In genomic region chr9:61563017-61563416, GRCm38 (mm10) we compare ENCODE assay signal across 17 mouse cellular contexts.
DNase-seq lines count a peak whose midpoint lies in the region; ATAC-seq and TF ChIP-seq lines count a peak whose summit lies in the region.
"Had no signal": no experiment of that assay in that cellular context is flagged by ENCODE, and none has a peak within 500 bp of the region (broad histone marks: within the 10 kb centered on the region; RNA-seq: fewer than 3 reads in every experiment).

No protein-coding gene starts in this region.

- peaks cover 5% of the 10 kb centered on the region; the same call in 1 of the 2 replicates for H3K27me3 ChIP-seq in neural tube, embryonic 15.5 days (replicated peaks)
- no peaks in the 10 kb centered on the region for H3K27me3 ChIP-seq in forebrain, postnatal 0 days (ENCODE audit: insufficient read depth, low read length)
- no peaks in the 10 kb centered on the region for H3K27me3 ChIP-seq in midbrain, embryonic 14.5 days (ENCODE audit: control insufficient read depth, insufficient read depth, low read length)
- peaks cover 11% of the 10 kb centered on the region; the same call in 1 of the 2 replicates for H3K27me3 ChIP-seq in liver, embryonic 12.5 days (replicated peaks)
- H3K27me3 ChIP-seq: hindbrain, embryonic 15.5 days had no signal

- no peak overlapping the region for H3K27ac ChIP-seq in neural tube, embryonic 15.5 days (replicated peaks)
- no peak overlapping the region for H3K27ac ChIP-seq in forebrain, postnatal 0 days (ENCODE audit: low read depth, low read length)
- H3K27ac ChIP-seq in midbrain, embryonic 14.5 days (replicated peaks; ENCODE audit: low read depth, low read length): 0 out of 2 replicates have a peak overlapping the region, but pooled peaks have one; percentile 21
- H3K27ac ChIP-seq in liver, embryonic 12.5 days: no peak overlapping the region
- H3K27ac ChIP-seq: heart, embryonic 13.5 days had no signal

- peak; percentile 32 for DNase-seq in neural tube, embryonic 10.5 days (ENCODE audit: extremely low spot score, low spot score)
- DNase-seq in forebrain, postnatal 0 days: no peak
- DNase-seq in midbrain, embryonic 14.5 days: peak; percentile 56
- no peak for DNase-seq in right cerebral cortex, adult 18-20 months
- DNase-seq in heart, postnatal 4 days: no peak
- no peak for DNase-seq in urinary bladder, postnatal 4 days (ENCODE audit: low spot score in 2 of 2)
- DNase-seq: adrenal gland, adult 2 months; cerebellum, adult 8-10 months; gastrocnemius, postnatal 10 days; kidney, adult 9 months; liver; right cerebral cortex, postnatal 25 days; thymus, adult 18-20 months had no signal

- WGBS in neural tube, embryonic 15.5 days: 29% methylated on average over 8 of the region's 8 CpGs
- WGBS in forebrain, postnatal 0 days: 20% methylated on average over 8 of the region's 8 CpGs
- WGBS in midbrain, embryonic 14.5 days: 23% methylated on average over 8 of the region's 8 CpGs
- WGBS in liver, embryonic 12.5 days (ENCODE audit: insufficient replicate concordance): 59% methylated on average over 8 of the region's 8 CpGs

- H3K4me1 ChIP-seq in neural tube, embryonic 15.5 days: peaks cover 24% of the 10 kb centered on the region
- 0 out of 2 replicates have a peak, but pooled peaks cover 8% of the 10 kb centered on the region for H3K4me1 ChIP-seq in forebrain, postnatal 0 days (ENCODE audit: insufficient read depth)
- H3K4me1 ChIP-seq in midbrain, embryonic 14.5 days (ENCODE audit: control insufficient read depth, insufficient read depth, low read length): peaks cover 17% of the 10 kb centered on the region
- no peaks in the 10 kb centered on the region for H3K4me1 ChIP-seq in liver, embryonic 12.5 days
- H3K4me1 ChIP-seq: heart, embryonic 13.5 days had no signal

- no peak for ATAC-seq in neural tube, embryonic 15.5 days (ENCODE audit: low FRiP score)
- ATAC-seq in forebrain, postnatal 0 days: peak; percentile 48; the same call in 1 of the 2 replicates
- ATAC-seq in midbrain, embryonic 14.5 days (ENCODE audit: low FRiP score, low TSS enrichment): no peak
- no peak for ATAC-seq in liver, embryonic 12.5 days

- H3K36me3 ChIP-seq in neural tube, embryonic 15.5 days: no peaks in the 10 kb centered on the region
- no peaks in the 10 kb centered on the region for H3K36me3 ChIP-seq in forebrain, postnatal 0 days (ENCODE audit: insufficient read depth)
- no peaks in the 10 kb centered on the region for H3K36me3 ChIP-seq in midbrain, embryonic 14.5 days (ENCODE audit: control insufficient read depth, insufficient read depth, low read length)
- no peaks in the 10 kb centered on the region for H3K36me3 ChIP-seq in liver, embryonic 12.5 days
- H3K36me3 ChIP-seq: heart, embryonic 13.5 days; hindbrain, embryonic 15.5 days had no signal

- no peaks in the 10 kb centered on the region for H3K9me3 ChIP-seq in neural tube, embryonic 15.5 days (replicated peaks)
- no peaks in the 10 kb centered on the region for H3K9me3 ChIP-seq in forebrain, postnatal 0 days (ENCODE audit: low read length)
- no peaks in the 10 kb centered on the region for H3K9me3 ChIP-seq in midbrain, embryonic 14.5 days (ENCODE audit: control insufficient read depth, low read length)
- no peaks in the 10 kb centered on the region for H3K9me3 ChIP-seq in liver, embryonic 12.5 days (replicated peaks)
- H3K9me3 ChIP-seq: heart, embryonic 13.5 days; hindbrain, embryonic 15.5 days had no signal

- no peak overlapping the region for H3K9ac ChIP-seq in neural tube, embryonic 15.5 days (replicated peaks)
- no peak overlapping the region for H3K9ac ChIP-seq in forebrain, postnatal 0 days
- H3K9ac ChIP-seq in midbrain, embryonic 14.5 days (replicated peaks; ENCODE audit: low read length): no peak overlapping the region
- H3K9ac ChIP-seq in liver, embryonic 12.5 days: no peak overlapping the region
- H3K9ac ChIP-seq: heart, embryonic 13.5 days; hindbrain, embryonic 15.5 days had no signal

- no peak for TF ChIP-seq CTCF in forebrain, postnatal 0 days (IDR thresholded peaks at IDR 0.05; ENCODE audit: low read depth)

- no peak overlapping the region for H3K4me3 ChIP-seq in neural tube, embryonic 15.5 days (replicated peaks)
- no peak overlapping the region for H3K4me3 ChIP-seq in forebrain, postnatal 0 days (ENCODE audit: low read depth, low read length)
- no peak overlapping the region for H3K4me3 ChIP-seq in midbrain, embryonic 14.5 days (replicated peaks; ENCODE audit: low read depth, low read length)
- H3K4me3 ChIP-seq in liver, embryonic 12.5 days: no peak overlapping the region
- H3K4me3 ChIP-seq: heart, embryonic 13.5 days; hindbrain, embryonic 15.5 days had no signal

- no peak overlapping the region for H3K4me2 ChIP-seq in neural tube, embryonic 15.5 days
- H3K4me2 ChIP-seq in forebrain, postnatal 0 days (ENCODE audit: low read depth): no peak overlapping the region
- H3K4me2 ChIP-seq in midbrain, embryonic 14.5 days (ENCODE audit: low read length): no peak overlapping the region
- H3K4me2 ChIP-seq in liver, embryonic 12.5 days: no peak overlapping the region
- H3K4me2 ChIP-seq: heart, embryonic 13.5 days; hindbrain, embryonic 15.5 days had no signal

Comparison
In these comparisons a context has a peak if more than half of its experiments do, and no peak if none do; other contexts are left out.
1. DNase-seq: peak in neural tube, embryonic 10.5 days (single experiment) and midbrain, embryonic 14.5 days (single experiment); none in forebrain, postnatal 0 days (single experiment), right cerebral cortex, adult 18-20 months (single experiment), heart, postnatal 4 days (single experiment) and urinary bladder, postnatal 4 days (0 of 2).